Mouse (Mus musculus) induced T-regulatory cell, adult 2 months (primary cell): ENCODE results near the gene Mpp3.

Source experiments
- DNase-seq: peaks from one replicate; pipeline ENCODE4 v3.0.0-alpha.2; 2012; ENCODE audit warnings: low read depth

Mpp3 gene

GRCm38 (mm10) chr11:102039487-102040137 lies 11.4 kb upstream of the Mpp3 start:
- DNase-seq, result no peak

GRCm38 (mm10) chr11:102037789-102038188 lies 9.5 kb upstream of the Mpp3 start:
- no peak for DNase-seq

GRCm38 (mm10) chr11:102036336-102036735 lies 8.1 kb upstream of the Mpp3 start:
- DNase-seq, result no peak

- DNase-seq, result no peak
Measured at GRCm38 (mm10) chr11:102035456-102035960, 7.2 kb upstream of the Mpp3 start.

- DNase-seq, result no peak
Measured at GRCm38 (mm10) chr11:102034887-102035286, 6.6 kb upstream of the Mpp3 start.

- DNase-seq, result no peak
Measured at GRCm38 (mm10) chr11:102033055-102033591, 4.9 kb upstream of the Mpp3 start.

- DNase-seq, result no peak
Measured at GRCm38 (mm10) chr11:102031149-102031548, 2.9 kb upstream of the Mpp3 start.

- no peak for DNase-seq
Measured at GRCm38 (mm10) chr11:102029966-102030365, 1.7 kb upstream of the Mpp3 start.

GRCm38 (mm10) chr11:102029304-102029703 lies 1.0 kb upstream of the Mpp3 start:
- no peak for DNase-seq

GRCm38 (mm10) chr11:102027361-102028017 lies 772 bp downstream of the Mpp3 start:
- peak; percentile 14 for DNase-seq

- peak; percentile 25 for DNase-seq
Measured at GRCm38 (mm10) chr11:102026694-102027360, 1.4 kb downstream of the Mpp3 start.

- no peak for DNase-seq
Measured at GRCm38 (mm10) chr11:102025991-102026660, 2.1 kb downstream of the Mpp3 start.

GRCm38 (mm10) chr11:102025354-102025753 lies 2.9 kb downstream of the Mpp3 start:
- DNase-seq, result no peak

- no peak for DNase-seq
Measured at GRCm38 (mm10) chr11:102024875-102025274, 3.4 kb downstream of the Mpp3 start.

- no peak for DNase-seq
Measured at GRCm38 (mm10) chr11:102024084-102024758, 4.0 kb downstream of the Mpp3 start.

- no peak for DNase-seq
Measured at GRCm38 (mm10) chr11:102023406-102023805, 4.9 kb downstream of the Mpp3 start.

- no peak for DNase-seq
Measured at GRCm38 (mm10) chr11:102021196-102021595, 7.1 kb downstream of the Mpp3 start.

- no peak for DNase-seq
Measured at GRCm38 (mm10) chr11:102019736-102020135, 8.5 kb downstream of the Mpp3 start.

- no peak for DNase-seq
Measured at GRCm38 (mm10) chr11:102016136-102016535, 12.1 kb downstream of the Mpp3 start.

- no peak for DNase-seq
Measured at GRCm38 (mm10) chr11:102015472-102015871, 12.8 kb downstream of the Mpp3 start.

- DNase-seq, result no peak
Measured at GRCm38 (mm10) chr11:102013201-102013600, 15.1 kb downstream of the Mpp3 start.

GRCm38 (mm10) chr11:102011510-102011909 lies 16.8 kb downstream of the Mpp3 start:
- no peak for DNase-seq
